Mouse (Mus musculus): ENCODE results near the gene Samd4.

Samd4 gene

DNA sequence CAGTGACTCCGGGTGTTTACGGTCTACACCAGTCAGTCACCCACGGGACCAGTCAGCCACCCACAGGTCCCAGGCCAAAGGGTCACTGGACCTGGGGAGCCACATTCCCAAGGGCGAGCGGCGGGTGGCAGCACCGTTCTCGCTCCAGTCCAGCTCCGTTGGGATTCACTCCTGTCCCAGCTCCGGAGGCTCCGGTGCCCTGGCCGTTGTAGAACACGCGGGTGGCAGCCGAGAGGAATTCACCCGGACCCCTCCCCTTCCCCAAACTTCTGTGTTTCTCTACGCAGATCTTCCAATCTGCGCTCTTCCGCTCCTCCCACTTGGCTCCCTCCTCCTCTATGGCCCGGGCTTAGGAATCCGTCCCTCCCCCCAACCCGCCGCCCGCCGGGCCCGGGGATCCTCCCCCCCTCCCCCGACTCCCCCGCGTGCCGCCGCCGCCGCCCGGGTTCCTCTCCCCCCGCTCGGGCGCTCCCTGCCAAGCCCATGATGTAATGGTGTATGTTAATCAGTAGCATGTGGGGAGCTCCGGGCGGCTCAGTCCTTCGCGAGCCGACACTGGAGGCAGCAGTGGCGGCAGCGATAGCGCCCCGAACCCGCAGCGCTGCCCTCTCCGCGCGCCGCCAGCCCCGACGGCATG lies at the start of gene Samd4:
Gene Samd4 (plus strand): TSS at position 424 of the 637 bp plus-strand sequence.
- no peak for DNase-seq (ENCODE audit: low read depth, low spot score)

DNA sequence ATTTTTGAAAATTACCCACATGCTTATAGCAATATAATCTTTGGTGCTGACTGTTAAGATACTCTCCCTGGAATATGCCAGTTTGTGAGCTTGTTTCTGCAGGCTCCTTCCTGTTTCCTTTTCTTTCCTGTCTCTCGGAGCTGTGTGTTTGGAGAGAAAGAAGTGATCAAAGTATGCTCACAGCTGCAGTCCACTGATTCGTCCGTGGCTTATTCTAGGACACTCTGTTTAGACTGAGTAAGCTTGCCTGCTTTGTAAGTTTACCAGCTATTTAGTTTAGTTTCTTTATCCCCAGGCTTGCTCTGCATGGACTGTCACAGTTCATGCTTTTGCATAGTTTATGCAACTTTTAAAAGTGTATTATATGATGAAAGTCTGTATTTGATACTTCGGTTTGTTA lies 43.3 kb upstream of the Samd4 start:
- no peak for DNase-seq (ENCODE audit: low read depth, low spot score)

DNA sequence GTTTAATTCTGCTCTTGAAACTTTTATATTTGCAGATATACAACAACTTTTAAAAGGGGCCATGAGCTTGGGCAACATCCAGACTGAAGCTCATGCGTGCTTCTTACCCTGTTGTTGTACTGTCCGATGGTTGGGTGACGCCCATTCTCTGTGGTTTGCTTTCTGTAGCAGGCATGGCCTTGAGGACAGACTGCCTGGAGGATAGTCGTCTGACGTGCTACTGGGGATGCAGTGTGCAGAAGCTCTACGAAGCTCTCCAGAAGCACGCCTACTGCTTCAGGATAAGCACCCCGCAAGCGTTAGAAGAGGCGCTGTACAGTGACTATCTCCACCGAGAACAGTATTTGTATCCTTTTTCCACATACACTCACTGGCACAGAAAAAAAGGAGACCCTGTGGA lies 36.9 kb upstream of the Samd4 start:
- no peak for DNase-seq (ENCODE audit: low read depth, low spot score)

DNA sequence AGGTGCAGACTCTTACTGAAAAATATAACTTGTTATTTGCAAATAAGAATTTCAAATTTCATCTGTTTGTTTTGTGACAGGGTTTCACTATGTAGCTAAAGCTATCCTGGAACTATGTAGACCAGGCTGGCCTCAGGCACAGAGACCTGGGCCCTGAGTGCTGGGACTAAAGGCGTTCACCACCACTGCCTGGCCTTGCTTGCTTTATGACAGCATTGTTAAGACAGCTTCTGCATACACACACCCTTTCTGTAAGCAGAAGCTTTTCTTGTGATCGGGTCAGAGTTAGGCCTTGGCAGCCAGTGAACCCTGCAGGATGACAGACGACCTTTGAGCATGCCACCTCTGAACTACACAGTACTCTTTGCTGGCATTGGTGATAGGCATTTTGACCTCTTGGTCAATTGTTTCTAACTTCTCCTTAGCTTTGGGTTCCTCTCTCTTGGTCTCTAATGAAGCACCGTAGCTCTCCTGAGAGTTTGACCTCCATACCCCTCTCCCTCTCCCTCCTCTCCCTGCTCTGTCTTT lies 34.5 kb upstream of the Samd4 start:
- DNase-seq (ENCODE audit: low read depth, low spot score): no peak

DNA sequence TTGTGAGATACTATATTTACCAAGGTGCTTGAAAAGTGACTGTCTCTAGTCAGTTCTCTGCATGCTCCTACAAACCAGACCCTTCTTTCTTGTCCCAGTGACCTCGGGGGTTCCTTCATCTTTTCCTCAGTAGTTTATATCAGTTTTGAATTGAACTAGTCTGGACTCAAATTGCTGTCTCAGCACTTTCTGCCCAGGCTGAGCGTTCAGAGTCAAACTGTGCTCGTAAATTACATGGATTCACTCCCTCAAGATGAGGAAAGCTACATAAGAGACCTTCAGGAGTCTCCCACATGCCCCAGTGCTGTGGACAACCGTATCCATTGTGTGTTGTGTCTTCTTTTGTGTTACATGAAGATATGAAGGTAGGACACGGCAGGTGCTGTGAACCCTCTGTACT lies 33.9 kb upstream of the Samd4 start:
- no peak for DNase-seq (ENCODE audit: low read depth, low spot score)

DNA sequence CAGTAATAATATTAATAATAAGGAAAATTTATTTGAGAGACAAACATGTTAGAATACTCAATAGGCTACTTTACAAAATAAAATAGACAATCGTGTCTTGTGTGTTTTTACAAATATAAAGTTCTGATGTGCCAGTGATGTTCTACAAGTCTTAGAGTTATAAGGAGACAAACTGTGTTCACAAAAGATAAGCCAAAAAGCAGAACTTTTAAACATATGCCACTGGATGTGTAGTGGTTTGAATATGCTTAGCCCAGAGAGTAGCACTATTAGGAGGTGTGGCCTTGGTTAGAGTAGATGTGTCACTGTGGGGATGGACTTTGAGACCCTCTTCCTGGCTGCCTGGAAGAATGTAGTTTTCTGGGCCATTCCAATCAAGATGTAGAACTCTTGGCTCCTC lies 32.9 kb upstream of the Samd4 start:
- no peak for DNase-seq (ENCODE audit: low read depth, low spot score)

DNA sequence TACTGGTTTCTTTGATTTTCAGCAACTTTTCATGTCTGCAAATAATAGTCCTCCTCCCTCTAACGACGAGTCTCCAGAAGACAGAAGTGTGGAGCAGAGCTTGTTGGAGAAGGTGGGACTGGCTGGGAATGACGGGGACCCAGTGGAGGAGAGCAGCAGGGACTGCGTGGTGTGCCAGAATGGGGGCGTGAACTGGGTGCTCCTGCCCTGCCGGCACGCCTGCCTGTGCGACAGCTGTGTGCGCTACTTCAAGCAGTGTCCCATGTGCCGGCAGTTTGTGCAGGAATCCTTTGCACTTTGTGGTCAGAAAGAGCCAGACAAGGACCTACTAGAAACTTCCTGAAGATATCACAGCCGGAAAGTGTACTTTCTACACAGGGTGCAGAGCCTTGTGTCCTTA lies 29.0 kb upstream of the Samd4 start:
- no peak for DNase-seq (ENCODE audit: low read depth, low spot score)

DNA sequence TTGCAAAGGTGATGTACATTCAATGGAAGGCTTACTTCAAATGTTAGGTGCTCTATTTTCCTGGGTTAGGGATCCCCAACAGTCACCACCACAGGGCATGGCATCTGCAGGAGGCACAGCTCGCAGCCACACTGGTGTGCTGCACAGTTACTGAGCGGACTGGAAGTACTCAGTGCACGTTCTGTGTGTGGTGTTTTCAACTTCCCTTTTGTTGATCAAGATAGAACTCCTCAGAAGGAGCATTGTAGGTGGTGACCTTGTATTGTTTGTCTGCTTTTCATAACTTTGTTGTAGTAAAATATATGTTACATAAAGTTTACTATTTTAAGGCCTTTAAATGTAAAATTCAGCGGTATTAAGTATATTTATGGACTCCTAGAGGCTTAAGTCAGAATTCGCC lies 19.7 kb upstream of the Samd4 start:
- DNase-seq (ENCODE audit: low read depth, low spot score): no peak

DNA sequence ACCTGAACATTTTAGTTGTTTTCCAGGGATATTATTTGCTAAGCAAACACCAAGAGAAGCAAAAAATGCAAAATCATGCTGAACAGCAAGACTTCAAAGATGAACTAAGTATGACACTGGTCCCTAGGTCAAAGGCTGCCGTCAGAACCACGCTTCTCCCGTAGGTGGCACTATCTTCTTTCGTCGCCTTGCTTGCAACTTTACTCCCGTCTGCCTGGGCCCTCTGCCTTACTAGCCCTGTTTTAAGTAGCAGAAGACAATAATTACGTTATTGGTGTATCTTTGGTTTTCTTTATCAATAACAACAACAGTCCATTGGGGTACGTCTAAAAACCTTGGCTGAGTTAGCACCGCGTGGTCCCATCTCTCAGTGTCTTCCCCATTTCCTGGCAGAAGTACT lies 1.7 kb upstream of the Samd4 start:
- DNase-seq (ENCODE audit: low read depth, low spot score): no peak

DNA sequence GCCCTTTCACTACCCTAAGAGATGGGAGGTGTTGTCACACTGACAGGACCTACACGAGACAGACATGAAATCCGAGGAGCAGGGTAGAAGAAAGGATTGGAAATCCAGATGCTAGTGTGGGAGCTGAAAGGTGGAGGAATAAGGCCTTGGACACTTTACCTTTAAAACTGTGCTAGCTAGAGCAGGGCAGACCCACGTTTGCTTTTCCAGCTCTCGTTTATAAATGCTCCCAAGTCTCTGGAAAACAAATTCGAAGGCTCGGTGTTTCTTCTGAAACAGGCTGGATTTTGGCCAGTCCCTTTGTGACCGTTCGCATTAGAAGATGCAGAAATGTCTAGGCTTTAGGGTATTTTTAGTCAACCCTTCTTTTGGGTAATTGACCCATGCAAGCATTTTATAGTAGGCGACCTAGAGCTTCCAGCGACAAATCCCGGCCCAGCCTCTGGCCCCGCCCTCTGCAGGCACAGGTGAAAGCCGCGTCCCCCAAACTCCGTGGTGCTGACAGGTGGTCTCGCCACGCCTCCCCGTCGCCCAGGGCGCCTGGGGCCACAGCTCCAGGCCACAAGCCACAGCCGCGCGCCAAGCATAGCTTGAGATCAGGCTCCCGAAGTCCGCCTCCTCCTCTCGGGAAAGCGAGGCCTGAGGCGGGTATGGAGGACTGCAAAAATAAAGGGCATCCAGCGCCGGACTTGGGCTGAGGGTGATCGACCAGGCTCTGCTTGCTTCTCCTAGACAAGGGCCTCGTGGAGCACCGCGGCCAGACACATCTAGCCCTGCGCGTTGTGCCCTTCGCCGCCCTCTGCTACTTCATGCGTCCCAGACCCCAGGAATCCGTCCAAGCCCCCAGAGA lies 848 bp upstream of the Samd4 start:
- no peak for DNase-seq (ENCODE audit: low read depth, low spot score)

DNA sequence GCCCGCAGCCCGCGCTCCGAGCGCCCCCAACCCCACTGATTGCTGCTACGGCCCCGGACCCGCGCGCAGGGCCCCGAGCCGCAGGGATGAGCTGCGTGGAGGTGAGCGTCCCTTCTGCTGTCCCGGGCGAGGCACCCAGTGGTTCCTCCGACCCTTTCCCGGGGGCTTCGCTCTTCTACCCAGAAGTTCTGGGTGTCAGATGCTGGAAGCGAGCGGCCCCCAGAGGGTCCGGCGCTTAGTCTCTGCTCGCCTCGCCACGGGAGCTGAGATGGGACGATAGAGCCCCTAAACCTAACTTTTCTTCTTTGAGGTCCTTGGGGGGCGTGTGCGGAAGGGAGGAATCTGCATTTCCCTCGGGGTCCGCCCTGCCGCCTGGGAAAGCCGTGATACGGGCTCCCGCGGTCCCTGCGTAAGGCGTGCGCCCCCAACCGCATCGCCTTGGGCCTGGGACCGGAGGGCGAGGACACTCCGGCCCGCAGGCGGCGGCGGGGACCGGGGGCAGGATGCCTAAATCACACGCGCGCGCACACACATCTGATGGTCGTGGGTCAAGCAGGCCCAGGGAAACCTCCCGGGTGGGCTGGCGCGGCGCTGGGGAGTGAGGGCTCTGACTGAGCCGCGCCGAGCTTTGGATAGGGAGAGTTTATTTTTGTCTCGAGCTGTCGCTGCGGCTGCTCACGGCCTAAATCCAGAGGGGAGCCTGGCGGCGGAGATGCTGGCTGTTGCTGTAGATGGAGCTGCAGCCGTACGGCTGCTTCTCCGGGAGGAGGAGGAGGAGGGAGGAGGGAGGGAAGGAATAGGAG lies 615 bp downstream of the Samd4 start:
- DNase-seq (ENCODE audit: low read depth, low spot score): no peak

DNA sequence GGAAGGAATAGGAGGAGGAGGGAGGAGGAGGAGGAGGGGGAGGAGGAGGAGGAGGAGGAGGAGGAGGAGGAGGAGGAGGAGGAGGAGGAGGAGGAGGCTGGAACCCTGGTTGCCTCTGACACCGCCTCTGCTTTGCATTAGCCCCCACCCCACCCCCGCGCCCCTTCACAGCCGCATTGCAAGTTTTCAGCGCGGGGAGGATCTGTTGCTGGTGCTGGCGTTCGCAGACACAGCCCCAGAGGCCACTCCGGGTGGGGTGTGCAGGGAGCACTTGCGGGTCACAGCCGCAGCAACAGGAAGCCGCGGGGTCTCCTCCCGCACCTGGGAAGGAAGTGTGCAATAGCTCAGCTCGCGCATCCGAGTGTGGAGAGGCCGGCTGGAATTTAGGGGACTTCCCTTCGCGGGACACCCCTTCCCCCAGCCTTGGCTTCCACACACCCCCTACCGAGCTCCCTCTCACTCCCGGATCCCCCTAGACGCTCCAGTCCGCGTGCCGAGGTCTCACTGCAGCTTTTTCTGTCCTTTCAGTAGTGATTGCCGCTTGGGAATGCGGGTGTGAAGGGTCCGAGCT lies 1.3 kb downstream of the Samd4 start:
- no peak for DNase-seq (ENCODE audit: low read depth, low spot score)

DNA sequence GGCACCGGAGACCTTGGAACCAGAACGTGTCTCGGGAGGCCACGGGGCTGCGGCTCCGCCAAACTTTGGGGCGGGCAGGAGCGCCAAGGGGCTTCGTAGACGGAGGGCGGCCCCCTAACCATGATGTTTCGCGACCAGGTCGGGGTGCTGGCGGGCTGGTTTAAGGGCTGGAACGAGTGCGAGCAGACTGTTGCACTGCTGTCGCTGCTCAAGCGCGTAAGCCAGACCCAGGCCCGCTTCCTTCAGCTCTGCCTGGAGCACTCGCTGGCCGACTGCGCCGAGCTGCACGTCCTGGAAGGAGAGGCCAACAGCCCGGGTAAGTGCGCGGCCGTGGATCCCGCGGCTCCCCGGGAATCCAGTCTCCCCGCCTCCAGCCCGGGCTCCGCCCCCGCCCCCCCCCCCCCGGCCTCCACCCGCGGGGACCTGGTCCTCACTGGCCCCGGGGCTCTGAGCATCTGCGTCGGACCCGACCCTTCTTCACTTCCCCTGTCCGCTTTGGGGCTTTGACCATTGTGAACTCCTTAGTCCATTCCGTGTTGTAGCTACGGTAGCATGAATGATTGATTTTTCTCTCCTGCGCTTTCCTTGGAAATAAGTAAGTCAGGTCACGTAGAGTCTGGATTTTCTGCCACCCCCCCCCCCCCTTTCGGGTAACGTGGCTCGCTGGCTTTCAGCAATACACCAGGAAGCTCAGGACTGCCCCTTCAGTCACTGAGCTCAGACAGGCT lies 2.2 kb downstream of the Samd4 start:
- no peak for DNase-seq (ENCODE audit: low read depth, low spot score)

DNA sequence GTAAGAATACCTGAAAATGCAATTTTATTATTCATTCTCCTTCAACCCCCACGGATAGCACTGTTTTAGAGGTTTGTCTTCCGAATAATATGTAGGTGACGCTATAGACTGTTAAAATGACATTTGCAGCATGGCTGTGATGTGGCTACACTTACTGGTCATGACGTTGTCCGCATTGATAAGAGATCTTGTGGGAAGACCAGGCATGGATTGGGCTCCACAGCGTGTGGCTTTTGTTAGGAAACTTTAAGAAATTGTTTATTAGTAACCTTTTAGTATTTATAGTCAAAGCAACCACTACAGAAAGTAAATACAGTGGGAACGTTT lies 2.7 kb downstream of the Samd4 start:
- no peak for DNase-seq (ENCODE audit: low read depth, low spot score)

DNA sequence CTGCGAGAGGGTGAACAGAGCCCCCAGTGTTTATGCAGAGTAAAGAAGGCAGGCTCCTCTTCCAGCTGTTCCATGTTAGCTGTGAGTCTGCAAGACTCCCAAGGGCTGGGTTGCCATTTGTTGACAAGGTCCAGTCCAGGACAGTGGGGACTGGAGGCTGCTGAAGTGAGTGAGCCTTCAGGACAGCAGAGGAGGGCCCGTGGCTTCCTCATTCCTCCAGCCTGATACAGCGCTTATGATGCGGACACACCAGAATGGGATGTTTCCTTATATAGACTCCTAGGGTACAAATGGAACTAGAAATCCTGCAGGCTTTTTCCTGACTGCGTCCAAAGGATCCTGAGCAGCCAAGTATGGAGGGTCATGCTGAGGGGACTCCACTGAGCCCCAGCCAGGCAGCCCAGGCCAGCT lies 3.2 kb downstream of the Samd4 start:
- DNase-seq (ENCODE audit: low read depth, low spot score): no peak

DNA sequence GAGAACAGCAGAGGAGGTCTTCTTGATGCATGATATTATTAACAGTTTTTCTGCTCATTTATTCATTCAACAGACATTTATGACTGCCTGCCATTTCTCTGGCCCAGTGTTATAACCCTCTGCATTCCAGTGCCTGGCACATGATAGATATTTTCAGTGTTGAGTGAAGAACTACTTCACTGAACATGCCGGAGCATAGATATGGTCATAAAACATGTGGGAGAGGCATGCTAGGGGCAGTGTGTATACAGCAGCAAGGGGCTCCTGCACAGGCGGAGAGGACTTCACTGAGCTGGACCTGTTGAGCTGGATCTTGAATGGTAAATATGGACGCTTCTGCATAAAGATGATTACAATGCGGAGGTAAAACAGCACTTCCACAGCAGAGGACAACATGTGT lies 6.4 kb downstream of the Samd4 start:
- no peak for DNase-seq (ENCODE audit: low read depth, low spot score)

DNA sequence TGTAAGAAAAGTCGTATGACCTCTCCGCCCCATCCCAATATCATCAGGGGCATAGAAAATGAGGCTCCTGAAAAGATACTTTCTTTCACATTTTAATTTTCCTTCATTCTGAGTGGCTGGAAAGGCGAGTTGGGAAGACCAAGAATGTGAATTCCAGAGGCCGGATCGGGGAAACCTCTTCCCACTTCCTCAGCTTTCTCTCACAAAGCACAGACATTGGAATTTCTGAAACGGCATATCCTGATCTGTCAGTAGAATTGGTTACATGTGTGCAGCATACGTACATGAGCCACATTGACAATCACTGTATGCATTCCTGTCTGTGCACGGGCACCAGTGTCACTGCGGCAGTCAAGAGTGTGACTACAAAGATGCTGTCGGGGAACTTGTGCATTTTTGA lies 11.3 kb downstream of the Samd4 start:
- DNase-seq (ENCODE audit: low read depth, low spot score): no peak

DNA sequence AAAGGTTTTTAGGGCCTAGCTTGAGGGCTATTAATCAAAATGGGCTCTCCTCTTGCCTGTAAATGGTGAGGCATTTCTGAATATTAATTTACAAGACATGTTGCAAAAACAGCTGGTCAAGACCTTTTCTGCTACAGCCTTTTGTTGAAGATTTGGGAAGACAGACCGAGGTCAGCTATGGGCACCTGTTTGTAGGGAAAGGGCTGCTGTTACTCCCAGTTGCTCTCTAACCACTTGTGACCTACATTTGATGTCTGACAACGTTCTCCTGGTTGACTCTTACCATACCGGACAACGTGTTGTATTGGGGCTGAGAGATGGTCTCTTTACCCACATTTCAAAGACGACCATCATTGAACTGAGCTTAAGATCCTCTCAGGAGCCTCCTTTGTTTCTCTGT lies 15.3 kb downstream of the Samd4 start:
- no peak for DNase-seq (ENCODE audit: low read depth, low spot score)

DNA sequence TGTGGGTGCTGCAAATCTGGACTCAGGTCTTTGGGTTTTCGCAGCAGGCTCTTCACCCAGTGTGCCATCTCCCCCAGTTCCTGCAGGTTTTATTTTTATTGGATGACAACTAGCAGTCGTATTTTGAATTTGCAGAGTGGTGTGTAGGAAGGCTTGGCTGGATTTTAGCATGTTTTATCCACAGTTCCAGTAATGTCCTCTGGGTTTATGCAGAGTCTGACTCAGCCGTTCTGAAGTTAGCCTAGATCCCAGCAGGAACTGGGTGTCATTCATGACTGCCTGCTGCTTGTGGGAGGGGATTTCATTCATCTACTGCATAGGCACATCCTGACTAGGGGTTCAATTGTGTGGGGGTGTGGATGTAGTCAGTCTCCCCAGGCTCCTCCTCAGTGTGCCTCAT lies 16.0 kb downstream of the Samd4 start:
- DNase-seq (ENCODE audit: low read depth, low spot score): no peak

DNA sequence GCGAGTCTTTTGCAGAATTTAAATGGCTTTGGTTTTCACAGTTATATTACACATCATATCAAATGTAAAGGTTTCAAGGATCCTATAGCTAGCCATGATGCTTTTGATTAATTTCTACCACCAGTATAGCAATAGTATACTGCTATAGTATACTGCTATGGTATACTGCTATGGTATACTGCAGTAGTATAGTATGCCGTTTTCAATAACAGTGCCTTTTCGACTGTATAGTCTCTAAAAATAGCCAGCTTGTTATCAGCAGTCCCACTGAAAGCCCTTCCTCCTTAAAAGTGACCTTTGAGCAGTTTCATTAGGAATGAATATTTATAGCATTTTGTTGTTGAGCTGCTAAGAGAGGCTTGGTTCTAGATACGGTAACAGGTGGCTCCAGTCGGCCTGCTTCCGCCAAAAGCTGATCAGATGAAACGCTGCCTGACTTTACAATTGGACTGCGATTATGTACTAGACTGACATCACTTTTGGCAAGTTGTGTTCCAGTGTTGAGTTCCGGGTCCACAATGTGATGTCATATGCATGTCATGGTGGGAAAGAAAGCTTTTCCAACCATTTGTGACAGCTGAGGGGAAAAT lies 19.9 kb downstream of the Samd4 start:
- no peak for DNase-seq (ENCODE audit: low read depth, low spot score)

DNA sequence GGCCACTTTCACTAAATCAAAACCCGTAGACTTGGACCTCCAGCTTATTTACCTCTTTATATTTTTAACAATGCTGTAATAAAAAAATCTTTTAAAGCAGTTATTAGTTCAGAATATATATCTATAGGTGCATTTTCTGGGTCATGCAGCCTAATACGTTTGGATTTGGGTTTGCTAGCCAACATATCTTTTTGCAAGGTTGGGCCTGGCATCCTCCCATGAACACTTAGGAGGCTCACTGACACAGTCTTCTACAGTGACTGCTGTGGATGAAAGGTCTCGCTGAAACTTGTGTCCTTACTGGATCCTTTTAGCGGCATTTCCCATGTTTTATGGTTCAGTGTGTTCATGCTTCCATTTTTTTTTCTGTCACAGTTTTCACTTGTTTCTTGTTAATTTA lies 21.6 kb downstream of the Samd4 start:
- no peak for DNase-seq (ENCODE audit: low read depth, low spot score)
